Mouse (Mus musculus) kidney, postnatal 25 days (tissue): ENCODE measurements at regions not wholly inside any gene's neighbourhood (a gene's known extent, or its start where the extent isn't known, plus 50 kb on each side); places are given as distances from the start of the nearest gene placed in this dataset.

Experiments
- DNase-seq, 2 experiments: peaks; one replicate each; pipeline ENCODE4 v3.0.0; 2021; ENCODE audit warnings: mixed read lengths in 2 of 2

GRCm38 (mm10) chr9:14104921-14105320 lies 169.9 kb upstream of the Sesn3 start:
- DNase-seq, result no peak

GRCm38 (mm10) chr9:14106371-14106770 lies 168.5 kb upstream of the Sesn3 start:
- no peak for DNase-seq

DNA sequence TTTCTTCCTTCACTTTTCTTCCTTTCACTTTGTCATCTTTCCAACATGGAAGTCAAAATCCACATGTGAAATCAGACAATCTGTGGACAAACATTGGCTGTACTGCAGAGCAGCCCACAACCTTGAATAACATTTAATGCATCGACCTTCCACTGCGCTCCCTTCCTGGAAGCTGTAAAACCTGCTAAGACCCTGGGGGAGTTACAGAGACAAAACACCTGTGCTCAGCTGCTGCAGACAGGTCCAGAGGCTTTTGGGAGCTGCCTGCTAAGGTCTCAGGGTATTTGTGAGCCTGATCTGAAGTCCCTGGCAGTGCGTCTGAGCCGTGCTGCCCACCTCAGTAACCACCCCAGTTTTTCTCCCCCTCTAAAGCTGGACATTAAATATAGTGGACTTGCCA lies 166.1 kb upstream of the Sesn3 start:
- no peak for DNase-seq

DNA sequence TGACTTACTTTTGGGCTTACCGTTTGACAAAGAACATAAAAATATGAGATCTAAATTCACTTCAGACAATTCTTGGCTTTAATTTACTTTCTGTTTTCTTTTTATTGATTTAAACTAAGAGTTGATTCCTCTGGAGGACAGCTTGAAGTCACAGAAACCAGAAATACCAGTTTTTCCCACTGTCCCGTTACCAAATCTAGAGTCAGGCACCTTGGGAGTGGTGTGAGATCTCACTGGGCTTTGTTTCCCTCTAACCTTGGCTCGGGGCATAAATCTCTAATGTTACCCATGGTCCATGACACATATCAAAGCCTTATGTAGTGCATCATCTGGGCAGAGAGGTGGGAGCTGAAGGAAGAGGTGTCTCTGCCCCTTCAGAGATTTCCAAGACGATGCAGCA lies 165.4 kb upstream of the Sesn3 start:
- DNase-seq, result no peak

GRCm38 (mm10) chr9:14111713-14112112 lies 163.2 kb upstream of the Sesn3 start:
- no peak for DNase-seq

DNA sequence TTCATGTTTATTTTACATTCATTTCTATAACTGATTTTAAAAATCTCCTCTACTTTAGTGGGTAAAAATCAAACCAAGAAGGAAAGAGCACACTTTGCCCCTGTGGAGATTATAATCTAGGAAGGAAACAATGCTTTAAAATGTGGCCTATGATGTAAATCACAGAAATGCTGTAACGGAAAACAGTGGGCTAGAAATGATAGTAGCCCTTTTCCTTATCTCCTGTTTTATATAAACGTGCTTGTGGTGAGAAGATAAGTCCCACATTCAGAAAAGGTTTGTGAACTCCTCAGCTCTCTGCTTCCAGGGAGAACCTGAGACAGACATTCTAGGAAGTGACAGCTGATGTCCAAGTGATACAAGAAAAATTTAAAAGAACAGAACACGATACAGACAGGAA lies 159.3 kb upstream of the Sesn3 start:
- DNase-seq, result no peak

GRCm38 (mm10) chr9:14116097-14116840 lies 158.6 kb upstream of the Sesn3 start:
- no peak for DNase-seq

DNA sequence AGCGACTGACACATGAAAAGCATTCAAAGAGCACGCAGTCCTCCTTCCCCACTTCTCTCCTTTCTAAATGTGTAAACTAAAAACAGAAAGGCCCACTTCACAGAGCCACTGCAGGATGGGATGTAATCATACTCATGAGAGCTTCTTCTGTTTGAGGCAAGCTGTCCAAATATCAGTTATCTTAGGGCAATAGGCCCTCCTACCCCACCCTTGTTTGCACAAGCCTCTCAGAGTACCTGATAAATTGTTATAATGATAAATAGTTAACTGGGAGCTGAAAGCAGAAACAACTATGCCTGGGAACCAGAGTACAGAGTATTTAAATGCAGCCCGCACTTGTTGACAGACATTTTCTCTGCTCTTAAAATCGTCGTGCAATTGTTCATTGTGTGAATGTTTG lies 141.5 kb upstream of the Sesn3 start:
- DNase-seq, result no peak

- DNase-seq, result no peak
Measured at GRCm38 (mm10) chr9:14134894-14135450, 139.9 kb upstream of the Sesn3 start.

- no peak for DNase-seq
Measured at GRCm38 (mm10) chr9:14141321-14141720, 133.5 kb upstream of the Sesn3 start.

GRCm38 (mm10) chr9:14143988-14144387 lies 130.9 kb upstream of the Sesn3 start:
- no peak for DNase-seq

DNA sequence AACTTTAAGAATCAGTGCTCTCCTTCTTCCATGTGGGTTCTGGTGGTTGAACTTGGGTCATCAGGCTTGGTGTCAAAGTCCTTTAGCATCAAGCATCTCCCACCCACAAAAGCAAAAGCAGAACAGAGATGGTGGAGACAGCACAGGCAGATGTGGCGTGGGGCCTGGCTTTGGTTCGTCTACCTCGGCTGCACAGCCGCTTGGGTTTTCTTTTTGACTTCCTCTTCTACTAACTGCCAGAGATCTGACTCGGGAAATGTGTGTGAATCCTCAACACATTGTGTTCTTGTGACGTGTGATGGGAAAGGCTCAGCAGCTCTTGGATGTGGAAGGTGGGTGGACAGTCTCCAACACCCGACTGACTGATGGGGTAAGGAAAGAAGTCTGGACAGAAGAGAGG lies 127.8 kb upstream of the Sesn3 start:
- no peak for DNase-seq

- peak; percentile 5 to 46 for DNase-seq
Measured at GRCm38 (mm10) chr9:14147731-14148130, 127.1 kb upstream of the Sesn3 start.

- no peak for DNase-seq
Measured at GRCm38 (mm10) chr9:14150288-14150687, 124.6 kb upstream of the Sesn3 start.

- DNase-seq, result no peak
Measured at GRCm38 (mm10) chr9:14156967-14157366, 117.9 kb upstream of the Sesn3 start.

DNA sequence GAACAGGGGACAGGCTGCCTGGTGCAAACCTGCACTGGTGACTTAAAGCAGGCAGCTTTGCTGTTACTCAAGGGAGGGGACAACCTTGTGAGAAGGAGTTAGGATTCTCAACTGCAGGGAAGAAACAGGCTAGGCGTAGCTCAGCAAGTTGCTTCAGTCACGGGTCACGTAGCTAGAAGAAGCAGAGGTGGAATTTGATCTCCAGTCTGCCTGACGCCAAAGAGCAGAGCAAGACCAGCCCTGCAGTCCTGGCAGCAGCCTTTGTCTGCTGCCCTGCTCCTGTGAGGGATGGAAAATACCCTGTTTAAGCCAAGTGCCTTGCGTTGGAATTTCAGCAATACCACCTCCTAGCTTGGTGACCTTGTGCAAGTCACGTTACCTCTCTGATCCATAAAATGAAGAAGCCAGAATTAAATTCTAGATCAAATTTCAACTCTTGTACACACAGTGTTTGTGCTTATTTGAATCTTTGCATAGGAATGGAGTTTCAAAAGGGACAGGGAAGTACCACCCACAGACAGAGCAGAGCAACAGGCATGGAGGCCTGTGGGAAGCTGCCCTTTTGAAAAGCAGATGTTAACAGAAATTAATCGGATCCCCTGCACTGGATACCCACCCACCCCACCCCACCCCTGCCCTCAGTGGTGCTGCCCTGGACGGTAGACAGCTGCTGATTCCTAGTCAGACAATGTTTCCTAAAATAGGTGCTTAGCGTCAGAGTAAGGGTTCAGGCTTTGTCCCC lies 116.6 kb upstream of the Sesn3 start:
- DNase-seq, result peak; percentile 53 to 86

- DNase-seq, result no peak
Measured at GRCm38 (mm10) chr9:14160207-14160606, 114.7 kb upstream of the Sesn3 start.

DNA sequence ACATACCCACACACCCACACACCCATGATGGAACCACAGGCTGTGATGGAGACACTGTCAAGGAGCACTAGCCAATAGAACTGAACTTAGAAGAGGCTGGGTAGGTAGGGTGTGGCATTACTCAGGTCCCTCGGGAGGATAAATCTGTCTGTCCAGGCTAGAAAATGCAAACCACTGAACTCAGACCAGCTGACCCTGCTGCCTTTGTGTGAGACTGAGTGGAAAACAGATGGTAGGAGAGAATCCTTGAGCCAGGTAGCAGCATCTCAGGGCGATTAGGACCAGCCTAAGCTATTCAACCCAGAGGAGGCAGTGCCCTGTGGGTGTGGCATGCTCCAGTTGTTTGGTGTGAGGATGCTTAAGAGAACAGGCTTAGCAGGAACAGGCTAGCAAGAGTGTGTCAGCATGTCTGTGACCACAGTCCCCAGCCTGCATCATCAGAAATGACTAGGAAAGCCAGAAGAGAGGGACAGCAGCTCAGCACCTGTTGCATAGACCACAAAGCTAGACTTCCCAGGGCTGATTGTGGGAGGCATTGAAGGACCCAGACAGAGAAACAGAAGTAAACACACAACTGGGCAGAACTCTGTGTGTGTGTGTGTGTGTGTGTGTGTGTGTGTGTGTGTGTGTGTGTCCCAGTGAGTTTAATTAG lies 103.2 kb upstream of the Sesn3 start:
- DNase-seq, result no peak

DNA sequence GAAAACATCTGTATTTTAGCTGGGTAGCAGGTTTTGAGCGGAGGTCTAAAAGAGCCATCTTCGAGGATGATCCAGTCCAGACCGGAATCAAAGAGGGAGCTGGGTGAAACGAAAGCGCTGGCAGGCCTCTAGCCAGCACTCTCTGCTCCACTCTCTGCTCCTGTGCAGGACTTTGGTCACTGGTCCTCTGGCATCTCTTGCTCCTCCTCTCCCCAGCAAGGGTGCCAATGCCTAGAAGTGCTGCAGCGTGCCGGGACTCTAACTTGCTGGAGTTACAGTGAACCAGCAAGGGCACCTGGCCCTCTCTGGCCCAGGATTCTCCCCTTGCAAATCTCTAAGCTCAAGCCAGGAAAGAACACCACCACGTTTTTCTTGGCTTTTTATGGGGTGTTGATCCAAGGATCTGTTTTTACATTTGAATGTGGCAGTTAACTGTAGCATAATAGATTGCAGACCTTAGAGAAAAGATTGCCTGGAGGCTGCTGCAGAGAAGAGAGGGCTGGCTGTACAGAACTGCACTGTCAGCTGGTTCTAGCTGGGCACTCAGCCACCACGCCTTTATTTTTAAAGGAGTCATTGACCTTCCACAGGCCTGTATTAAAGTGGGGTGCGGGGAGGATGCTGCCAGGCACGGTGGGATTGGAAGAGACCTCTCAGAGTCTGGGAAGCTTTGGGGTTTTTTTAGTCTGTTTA lies 101.1 kb upstream of the Sesn3 start:
- peak; percentile 81 to 89 for DNase-seq

DNA sequence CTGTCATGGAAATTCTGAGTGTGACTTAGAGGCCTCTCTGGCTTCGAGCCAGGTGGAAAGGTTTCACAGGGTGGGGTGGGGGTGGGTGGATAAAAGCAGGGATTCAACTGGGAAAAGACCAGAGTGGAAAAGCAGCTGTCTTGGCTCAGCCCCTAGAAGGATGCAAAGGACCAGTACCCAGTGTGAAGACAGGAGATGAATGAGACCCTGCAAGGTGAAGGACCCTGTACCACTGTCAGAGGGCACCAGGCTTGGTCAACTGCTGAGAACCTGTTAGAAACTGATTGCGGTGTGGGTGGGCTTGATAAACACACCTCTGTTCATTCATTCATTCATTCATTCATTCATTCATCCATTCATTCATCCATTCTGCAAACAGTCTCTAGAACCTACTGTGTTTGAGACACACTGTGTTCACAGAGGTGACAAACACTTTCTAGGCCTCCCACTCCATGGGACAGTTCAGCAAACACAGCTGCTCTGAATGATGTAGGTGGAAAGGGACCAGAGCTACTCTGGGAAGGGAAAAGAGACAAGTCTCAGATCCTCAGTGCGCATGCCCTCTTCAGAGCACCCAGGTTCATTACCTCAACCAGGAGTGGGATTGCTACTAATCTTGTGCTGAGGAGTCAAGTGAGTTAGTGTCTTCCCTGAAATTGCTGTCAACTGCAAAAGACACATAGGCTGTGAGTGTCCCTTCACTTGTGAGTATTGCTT lies 100.4 kb upstream of the Sesn3 start:
- DNase-seq, result no peak

DNA sequence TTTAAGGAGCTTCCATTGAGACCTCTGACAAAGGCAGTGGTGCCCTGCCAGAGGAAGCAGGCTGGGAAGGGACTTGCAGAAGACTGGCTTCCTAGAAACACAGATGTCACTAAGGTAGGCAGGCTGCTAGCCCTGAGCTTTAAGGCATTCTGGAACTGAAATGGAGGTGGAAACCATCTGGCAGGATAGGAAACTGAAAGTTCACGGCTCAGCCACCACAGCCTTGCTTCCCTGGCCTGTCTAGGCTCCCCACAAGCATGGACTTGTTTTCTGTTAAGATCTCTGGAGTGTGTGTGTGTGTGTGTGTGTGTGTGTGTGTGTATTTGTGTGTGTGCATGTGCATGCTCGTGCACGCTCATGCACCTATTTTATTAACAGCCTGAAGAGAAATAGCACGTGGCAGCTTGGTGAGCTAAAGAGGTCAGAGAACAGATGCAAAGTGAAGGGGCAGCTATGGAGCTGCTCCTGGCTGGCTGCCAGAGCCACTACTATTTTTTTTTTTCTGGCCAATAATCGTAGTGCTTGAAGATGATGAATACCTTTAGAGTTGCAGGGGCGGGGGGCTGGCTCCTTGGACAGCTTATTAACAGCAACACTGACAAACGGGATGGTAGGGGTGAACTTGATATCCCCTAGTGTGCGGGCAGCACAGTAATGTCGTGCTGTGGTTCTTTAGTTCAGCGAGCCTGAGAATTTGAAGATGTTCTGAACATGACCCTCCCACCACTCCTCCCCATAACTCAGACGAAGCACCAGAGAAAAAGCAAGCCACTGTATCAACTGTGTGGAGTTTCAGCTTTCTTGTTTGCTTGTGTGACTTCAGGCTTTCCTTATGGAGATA lies 99.6 kb upstream of the Sesn3 start:
- DNase-seq, result peak; percentile 42 to 55
